Comparison of ENCODE assay signal across 1 mouse cellular context in the genomic region with DNA sequence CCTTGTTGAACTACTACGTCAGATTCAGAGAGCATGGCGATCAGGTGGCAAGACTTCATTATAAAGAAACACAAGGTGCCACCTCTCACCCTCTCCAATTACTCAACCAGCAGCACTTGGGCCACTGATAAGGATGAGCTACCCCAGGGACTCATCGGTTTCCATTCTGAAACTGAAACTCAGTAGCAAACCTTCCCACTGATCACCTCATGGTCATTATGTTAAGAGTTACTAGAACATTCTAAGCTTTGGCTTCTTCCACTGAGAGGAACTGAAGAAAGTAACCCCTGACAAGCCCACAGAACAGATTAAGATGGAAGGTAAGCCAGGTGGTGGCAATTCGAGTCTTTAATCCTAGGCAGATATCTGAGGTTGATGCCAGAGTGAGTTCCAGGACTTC.
TF ChIP-seq lines count a peak whose summit lies in the region.

No protein-coding gene starts in this region.

TF ChIP-seq in CH12.LX, 34 proteins besides CTCF, POLR2A, EP300 and RAD21 (continued from another document):
- TF ChIP-seq E2F4 (IDR thresholded peaks at IDR 0.05; ENCODE audit: insufficient replicate concordance, low read depth, low read length) (0 out of 2 replicates have a peak, but pooled peaks have one; percentile 21), RCOR1 (conservative IDR thresholded peaks at IDR 0.05; ENCODE audit: low read depth, low read length) (no peak), MYC (IDR thresholded peaks at IDR 0.05; ENCODE audit: low read depth, low read length) (peak; percentile 89), IRF4 (IDR thresholded peaks at IDR 0.05; ENCODE audit: low read depth, low read length) (peak; percentile 88), SIN3A (IDR thresholded peaks at IDR 0.05; ENCODE audit: low read length) (peak; percentile 67; the same call in 1 of the 2 replicates), TBP (conservative IDR thresholded peaks at IDR 0.05; ENCODE audit: low read depth, low read length) (0 out of 2 replicates have a peak, but pooled peaks have one; percentile 9), GABPA (IDR thresholded peaks at IDR 0.05; ENCODE audit: insufficient replicate concordance, low read depth, low read length) (no peak), NRF1 (IDR thresholded peaks at IDR 0.05; ENCODE audit: low read depth, low read length) (no peak), MAX (IDR thresholded peaks at IDR 0.05; ENCODE audit: low read length) (0 out of 2 replicates have a peak, but pooled peaks have one; percentile 64), ETS1 (conservative IDR thresholded peaks at IDR 0.05; ENCODE audit: low read depth, low read length) (peak; percentile 29; the same call in 1 of the 2 replicates)
